Mouse (Mus musculus) liver, adult (tissue): Measurements from ENCODE around the gene Psmb2.

Experiments used
- GATA4 ChIP-seq: IDR thresholded peaks from 2 replicates; pipeline ENCODE4 v1.6.1; 2014; ENCODE audit warnings: mild to moderate bottlenecking, low read length; ENCODE audit not compliant: insufficient replicate concordance

Gene Psmb2

DNA sequence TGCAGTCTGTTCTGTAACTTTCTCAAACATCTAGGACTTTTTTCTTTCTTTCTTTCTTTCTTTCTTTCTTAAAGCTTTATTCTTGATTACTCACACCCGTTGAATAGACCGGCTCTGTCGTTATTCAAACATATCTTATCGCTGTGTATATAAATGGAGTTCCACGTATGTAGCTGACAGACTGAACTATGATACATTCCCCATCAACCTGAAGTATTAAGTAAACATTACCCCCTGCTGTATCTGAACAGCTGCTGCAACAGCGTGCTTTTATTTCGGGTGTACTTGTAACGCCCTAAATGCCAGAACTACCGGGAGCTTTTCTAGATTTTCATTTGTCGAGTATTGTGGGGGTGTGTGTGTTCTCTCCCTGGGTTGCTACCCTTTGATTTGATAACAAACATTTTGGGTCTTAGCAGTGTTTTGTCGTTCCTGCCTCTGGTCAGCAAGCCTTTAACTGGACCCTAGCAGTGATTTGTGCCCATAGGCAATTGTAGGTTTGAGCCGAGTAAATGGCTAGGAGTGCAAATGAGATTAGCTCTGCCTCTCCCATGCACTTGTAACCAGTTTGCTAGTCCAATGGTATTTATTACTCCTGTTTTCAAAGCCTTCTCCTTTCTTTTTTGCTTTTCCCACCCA, 77.4 kb downstream of the Psmb2 start:
- no peak for TF ChIP-seq GATA4

DNA sequence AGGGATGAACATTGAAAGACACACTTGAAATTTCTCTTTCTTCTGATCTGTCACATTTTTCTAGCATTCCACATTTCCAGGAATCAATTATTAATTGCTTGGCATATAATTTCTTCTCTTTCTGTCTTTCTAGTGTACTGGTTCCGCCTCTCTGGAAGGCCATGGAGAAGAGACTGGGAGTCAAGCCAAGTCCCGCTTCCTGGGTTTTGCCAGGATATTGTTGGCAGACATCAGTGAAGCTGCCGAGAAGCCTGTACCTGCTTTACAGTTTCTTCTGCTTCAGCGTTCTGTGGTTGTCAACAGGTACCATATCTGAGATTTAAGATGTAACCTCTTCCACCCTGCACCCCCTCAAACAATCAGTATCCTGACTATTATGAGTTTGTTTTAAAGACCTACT, 79.3 kb downstream of the Psmb2 start:
- no peak for TF ChIP-seq GATA4

DNA sequence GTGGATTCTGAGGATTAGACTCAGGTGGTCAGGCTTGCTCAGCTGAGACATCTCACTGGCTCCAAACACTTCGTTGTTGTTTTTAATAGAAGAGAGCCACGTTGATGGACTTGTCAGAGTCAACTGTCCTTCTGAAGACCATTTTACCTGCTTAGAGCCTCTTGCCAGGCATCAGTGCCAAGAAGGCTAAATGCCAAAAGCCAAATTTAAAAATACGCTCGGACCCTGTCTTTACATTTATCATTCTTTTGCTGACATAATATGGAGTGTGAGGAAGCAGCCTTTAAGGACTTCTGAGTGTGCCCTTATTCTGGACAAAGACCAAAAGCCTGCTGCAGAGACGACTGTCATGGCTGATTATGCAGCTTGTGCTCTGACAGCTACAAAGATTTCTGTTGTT, 80.9 kb downstream of the Psmb2 start:
- TF ChIP-seq GATA4: no peak
